Mouse (Mus musculus) layer of hippocampus, postnatal 14 days (tissue): ENCODE data around the gene Slc5a2. TPM values are rescaled to one million over a fixed set of nuclear protein-coding genes. Genes with fewer than 3 reads are reported as not detected.

ENCODE experiments used
- DNase-seq, 2 experiments: peaks; one replicate each; pipeline ENCODE4 v3.0.0; 2021 to 2022; ENCODE audit warnings: low spot score in 2 of 2, mixed read lengths in 1 of 2
- long read RNA-seq, 2 experiments: library from polyadenylated mRNA; stranded (forward); transcript quantifications; one replicate each; pipeline ENCODE4 v2.0.0; 2021
- total RNA-seq, 2 experiments: library from RNA; stranded (reverse); gene quantifications; 2 replicates each; pipeline ENCODE4 v1.2.3; 2021

Slc5a2 gene
- total RNA-seq = not detected
- long read RNA-seq, experiment 1 = 0 reads
- long read RNA-seq, experiment 2 = 0 reads

DNA sequence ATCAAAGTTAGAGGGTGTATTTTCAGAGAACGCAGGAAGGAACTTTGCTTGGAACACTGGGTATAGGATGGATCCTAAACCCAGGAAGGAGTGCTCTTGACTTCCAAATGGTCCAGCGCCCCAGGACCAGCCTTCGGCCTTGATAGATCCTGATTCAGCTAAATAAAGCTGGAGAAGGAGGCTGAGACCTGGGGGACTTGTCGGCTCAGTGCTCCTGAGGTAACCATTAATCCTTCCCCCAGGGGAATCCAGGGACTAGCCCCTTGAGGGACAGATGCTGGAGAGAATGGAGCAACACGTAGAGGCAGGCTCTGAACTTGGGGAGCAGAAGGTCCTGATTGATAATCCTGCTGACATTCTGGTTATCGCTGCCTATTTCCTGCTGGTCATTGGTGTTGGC lies at the start of gene Slc5a2:
Gene Slc5a2, plus strand, starts transcription at position 247 of the 400 bp plus-strand sequence.
- DNase-seq = no peak

DNA sequence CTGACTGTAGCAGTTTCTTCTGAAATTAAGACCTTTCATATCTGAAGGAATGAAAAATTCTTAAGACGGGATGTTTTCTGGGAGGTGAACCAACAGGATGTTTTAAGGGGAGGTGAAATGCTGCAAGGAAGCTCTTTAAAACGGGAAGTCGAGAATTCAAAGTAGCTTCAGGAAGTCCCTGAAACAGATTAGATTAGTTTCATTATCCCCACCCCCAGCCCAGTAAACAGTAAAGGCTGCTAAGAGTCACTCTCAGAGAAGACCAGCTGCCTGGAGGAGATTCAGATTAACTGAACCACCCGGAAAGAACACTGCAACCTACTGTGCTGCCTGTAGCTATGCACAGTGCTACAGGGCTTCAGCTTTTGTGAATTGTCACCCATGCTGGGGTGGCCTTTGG lies 45.5 kb upstream of the Slc5a2 start:
- DNase-seq = no peak

DNA sequence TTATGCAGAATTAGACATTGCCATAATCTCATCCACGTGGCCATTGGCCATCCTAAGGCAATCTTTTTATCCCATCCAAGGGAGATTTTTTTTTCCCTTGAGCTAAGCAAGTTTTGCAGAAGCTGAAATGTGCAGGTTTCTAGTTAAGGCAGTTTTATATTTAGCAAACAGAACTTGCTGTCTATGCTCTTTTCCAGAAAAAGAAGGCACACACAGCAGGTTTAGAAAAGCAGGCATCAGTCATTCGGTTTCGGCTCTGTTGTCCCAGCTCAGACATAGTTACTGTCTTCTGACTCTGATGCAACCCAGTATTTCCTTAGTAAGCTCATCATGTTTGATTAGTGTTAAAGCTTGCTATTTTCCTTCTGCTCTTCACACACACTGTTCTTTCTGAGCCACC lies 44.5 kb upstream of the Slc5a2 start:
- DNase-seq = no peak

DNA sequence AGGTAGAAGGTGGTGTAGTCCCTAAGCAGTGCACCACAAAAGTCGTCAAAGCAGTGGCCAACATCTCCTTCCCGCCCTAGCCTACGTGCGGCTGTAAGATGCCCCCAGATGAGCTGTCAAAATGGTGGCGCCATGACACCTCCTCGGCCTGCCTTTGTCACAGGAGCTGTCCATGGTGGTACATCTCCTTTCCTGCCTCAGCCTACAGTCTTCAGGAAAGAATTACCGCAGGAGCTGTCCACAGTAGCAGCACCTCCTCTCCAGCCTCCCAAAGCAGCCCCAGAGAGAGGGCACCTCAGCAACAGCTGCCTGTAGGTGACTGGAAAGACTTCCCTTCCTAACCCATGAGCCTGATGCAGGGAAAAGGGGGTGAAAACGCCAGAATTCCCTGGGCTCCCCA lies 33.7 kb upstream of the Slc5a2 start:
- no peak for DNase-seq

DNA sequence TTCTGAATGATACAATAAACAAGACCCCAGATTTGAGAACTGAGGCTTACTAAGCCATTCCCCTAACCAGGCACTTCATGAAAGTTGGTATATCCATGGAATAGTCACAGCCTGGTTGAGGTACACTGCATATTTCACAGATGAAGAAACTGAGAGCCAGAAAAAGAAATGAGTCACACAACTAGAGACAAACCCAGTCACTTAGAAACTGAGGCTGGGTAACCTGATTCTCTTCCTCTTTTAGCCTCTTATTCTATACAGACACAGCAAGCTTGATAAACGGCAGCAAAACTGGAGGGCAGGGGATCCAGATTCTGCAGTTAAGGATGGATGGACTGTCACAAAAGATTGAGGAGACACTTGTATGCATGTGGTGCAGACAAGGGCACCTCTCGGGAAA lies 30.7 kb upstream of the Slc5a2 start:
- DNase-seq = no peak

DNA sequence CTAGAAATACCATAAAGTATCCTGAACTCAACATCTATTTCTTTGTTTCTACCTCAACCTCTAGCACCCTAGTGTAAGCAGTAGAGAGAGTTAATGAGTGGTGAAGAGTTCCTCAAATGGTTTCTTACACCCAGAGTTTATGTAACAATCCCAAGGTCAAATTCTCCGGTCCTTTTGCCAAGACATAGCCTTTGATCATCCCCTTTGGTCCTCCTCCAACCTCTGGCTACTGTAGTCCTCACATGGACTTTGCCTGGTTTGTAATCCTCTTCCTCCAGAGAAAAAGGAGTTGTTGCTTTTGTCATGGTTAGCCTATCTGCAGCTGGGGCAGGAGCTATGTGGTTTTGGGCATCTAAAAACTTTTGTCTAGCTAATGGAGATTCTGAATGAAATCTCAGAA lies 30.0 kb upstream of the Slc5a2 start:
- DNase-seq = no peak

DNA sequence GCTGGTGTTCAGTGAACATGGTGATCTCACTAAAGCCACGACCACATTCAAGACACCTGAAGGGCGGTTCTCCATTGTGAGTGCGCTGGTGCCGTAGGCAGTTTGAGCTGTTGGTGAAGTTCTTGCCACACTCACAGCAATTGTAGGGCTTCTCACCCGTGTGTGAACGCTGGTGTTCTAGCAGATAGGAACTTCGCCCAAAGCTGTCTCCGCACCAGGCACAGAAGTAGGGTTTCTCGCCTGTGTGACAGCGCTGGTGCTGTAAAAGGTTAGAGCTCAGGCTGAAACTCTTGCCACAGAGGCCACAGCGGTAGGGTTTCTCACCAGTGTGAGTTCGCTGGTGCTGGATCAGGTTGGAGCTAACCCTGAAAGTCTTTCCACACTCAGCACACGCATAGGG lies 29.0 kb upstream of the Slc5a2 start:
- DNase-seq = no peak

DNA sequence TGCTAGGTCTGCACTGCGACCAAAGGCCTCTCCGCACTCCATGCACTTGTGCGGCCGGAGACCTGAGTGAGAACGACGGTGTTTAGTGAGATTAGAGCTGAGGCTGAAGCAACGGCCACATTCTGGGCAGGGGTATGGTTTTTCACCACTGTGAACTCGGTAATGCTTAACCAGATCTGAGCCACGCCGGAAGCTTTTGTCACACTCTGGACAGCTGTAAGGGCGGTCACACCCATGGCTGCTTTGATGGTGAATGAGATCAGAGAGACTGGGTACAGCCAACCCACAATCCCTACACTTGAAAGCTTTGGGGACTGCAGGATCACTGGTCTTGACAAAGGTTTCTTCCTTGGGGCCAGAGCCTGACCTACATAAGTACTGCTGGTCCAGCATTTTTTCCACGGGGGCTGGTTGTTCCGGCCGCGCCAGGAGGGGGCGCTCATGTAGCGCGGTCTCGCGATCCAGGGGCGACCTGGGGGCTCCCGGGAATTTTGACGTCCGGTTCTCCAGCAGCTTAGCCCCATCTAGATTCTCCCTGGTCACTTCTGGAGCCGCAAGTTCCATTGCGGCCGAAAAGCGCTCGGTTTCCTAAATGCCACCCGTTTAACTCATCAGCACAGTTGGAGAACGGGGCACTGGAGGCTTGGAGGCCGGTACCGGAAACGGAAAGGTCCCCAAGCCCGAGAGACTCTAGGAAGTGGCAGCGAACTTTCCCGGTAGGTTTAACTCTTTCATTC lies 28.4 kb upstream of the Slc5a2 start, which contains the start of gene Armc5:
Gene Armc5, plus strand, starts transcription at position 487 of the 737 bp plus-strand sequence.
- peak; percentile 85 to 87 for DNase-seq

DNA sequence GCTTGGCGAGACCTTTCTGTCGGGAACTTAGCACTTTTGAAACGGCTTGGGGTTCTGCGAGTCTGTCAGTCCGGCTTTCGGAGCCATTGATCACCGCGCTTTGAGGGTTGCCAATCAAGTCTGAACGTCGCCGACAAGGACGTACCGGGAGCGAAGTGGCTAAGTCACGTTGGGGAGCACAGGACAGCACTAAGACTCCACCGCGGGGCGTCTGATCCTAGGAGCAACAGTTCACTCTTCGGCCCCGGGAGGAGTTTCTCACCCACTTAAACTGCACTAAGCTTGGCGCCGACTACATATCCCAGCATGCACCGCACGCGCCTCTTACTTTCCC lies 27.9 kb upstream of the Slc5a2 start:
- DNase-seq = no peak

DNA sequence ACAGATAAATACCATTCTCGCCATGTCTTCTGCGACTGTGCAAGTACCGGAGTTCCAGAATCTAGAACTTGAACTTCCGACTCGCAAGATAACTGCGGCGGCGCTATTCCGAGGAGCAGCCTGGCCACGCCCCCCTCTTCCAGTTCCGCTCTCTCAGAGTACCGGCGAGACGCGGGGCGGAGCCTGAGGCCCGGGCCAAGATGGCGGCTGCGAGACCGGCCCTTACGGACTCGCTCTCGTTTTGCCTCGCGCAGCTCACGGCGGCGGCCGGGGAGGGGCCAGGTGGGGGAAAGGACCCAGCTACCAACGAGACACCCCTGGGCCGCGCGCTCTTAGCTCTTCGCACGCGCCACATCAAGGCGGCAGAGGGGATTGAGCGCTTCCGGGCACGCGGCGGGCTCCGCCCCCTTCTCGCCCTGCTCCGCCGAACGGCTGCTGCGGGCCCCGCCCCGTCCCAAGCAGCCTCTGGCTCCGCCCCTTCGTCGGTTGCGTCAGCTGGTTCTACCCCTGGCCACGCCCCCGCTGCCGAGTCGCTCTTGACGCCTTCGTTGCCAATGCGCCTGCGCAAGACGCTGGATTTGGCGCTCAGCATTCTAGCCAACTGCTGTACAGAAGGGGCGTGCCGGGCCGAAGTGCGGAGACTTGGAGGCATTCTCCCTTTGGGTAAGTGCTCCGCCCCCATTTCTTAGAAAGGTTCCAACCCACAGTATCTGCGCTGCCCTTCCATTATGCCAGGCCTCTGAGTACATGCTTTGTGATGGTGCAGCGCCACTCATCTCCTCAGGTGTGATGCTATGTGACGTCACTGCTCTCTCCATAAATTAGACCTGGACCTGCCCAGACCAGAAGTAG lies 27.3 kb upstream of the Slc5a2 start, which contains the start of gene 9130023H24Rik:
Gene 9130023H24Rik, minus strand, starts transcription at position 105 of the 852 bp plus-strand sequence.
- peak; percentile 99 to 100 for DNase-seq

DNA sequence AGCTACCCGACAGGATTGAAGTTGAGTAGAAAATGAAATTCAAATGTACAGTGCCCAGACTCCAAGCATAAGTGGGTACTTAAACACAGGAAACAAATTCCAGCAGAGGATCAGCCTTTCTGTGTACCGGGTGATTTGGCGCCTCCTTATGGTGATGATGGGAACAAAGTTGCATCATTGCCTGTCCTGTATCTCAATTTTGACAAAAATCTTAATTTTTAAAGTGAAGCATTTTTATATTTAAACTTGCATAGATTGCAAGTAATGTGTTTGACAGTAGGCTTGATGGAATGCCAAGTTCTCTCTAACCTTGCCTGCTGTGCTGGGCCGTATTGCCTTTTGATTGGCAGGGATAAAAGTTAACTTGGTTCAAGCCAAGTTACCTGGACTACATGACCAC lies 26.5 kb upstream of the Slc5a2 start:
- no peak for DNase-seq

DNA sequence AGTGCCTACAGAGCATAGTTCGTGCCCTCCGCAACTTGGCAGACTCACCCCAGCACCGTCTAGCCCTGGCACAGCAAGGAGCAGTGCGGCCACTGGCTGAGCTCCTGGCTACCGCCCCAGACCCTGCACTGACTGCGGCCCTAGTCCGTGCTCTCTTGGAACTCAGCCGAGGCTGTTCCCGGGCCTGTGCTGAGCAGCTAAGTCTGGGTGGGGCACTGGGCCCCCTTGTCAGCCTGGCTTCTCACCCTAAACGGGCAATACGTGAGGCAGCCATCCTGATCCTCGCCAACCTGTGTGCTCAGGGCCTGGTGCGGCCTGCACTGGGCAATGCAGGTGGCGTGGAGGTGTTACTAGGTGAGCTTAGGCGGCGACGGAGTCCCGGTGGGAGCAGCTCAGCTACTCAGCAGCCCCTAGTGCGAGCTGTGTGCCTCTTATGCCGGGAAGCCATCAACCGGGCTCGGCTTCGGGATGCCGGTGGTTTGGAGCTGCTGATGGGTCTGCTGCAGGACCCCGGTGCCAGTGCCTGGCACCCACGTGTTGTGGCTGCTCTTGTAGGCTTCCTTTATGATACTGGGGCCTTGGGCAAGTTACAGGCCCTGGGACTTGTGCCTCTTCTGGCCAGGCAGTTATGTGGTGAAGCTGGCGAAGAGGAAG lies 25.2 kb upstream of the Slc5a2 start:
- no peak for DNase-seq

DNA sequence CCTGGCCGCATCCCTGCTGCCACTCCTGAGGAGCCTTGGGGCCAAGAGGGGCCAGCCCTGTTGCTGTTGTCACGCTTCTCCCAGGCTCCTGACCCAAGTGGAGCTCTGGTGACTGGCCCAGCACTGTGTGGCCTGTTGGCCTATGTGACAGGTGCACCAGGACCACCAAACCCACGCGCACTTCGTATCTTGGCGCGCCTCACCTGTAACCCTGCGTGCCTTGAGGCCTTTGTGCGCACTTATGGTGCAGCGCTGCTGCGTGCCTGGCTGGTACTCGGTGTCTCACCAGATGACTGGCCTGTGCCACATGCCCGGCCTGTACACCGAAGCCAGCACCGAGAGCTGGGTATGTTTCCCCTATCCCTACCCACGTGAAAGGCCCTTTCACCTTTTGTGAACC lies 23.1 kb upstream of the Slc5a2 start:
- no peak for DNase-seq

DNA sequence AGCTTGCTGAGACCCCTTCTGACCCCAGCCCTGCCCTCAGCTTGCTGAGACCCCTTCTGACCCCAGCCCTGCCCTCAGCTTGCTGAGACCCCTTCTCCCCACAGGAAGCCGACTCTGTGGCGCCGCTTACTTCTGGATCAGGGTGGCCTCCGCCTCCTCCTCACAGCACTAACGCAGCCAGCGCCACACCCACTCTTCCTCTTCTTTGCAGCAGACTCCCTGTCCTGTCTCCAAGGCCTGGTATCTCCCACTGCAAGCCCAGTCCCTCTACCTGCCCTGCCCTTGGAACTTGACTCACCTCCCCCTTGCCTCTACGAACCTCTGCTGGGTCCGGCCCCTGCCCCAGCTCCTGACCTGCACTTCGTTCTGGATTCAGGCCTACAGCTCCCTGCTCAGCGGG lies 21.5 kb upstream of the Slc5a2 start:
- DNase-seq = no peak

DNA sequence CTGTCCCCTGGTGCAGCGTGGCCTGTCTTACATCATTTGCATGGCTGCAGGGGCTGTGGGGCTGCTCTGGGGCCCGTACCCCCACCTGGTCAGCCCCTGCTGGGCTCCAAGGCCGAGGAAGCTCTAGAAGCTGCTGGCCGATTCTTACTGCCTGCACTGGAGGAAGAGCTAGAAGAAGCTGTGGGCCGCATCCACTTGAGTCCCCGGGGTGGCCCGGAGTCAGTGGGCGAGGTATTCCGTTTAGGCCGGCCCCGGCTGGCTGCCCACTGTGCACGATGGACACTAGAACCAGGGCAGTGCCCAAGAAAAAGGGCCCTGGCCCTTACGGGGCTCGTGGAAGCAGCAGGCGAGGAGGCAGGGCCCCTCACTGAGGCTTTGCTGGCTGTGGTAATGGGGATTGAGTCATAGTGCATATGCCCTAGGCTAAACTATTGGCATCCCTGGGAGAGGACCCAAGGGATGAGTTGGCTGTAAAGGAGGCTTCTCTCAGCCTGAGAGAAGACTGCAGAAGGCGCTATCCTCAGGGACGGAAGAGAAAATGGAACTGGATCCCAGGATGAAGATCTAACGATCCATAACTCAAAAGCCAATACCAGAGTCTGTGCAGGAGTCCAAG lies 20.9 kb upstream of the Slc5a2 start:
- DNase-seq = no peak

DNA sequence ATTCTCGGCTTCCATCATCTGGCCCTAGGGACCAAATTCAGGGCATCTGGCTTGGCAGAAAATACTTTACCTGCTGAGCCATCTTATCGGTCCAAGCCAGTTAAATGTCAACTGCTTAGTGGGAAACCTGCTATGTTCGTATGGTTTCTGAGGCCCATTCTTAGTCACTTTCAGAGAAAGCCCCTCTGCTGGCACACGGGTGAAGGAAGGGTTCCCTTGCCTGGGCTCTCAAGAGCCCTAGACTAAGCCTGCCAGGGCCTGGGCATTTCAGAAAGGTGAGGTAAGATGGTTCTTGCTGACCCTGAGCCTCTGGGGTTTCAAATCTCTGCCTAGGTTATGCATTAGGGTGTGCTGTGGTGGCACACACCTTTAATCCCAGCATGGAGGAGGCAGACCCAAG lies 19.9 kb upstream of the Slc5a2 start:
- no peak for DNase-seq

DNA sequence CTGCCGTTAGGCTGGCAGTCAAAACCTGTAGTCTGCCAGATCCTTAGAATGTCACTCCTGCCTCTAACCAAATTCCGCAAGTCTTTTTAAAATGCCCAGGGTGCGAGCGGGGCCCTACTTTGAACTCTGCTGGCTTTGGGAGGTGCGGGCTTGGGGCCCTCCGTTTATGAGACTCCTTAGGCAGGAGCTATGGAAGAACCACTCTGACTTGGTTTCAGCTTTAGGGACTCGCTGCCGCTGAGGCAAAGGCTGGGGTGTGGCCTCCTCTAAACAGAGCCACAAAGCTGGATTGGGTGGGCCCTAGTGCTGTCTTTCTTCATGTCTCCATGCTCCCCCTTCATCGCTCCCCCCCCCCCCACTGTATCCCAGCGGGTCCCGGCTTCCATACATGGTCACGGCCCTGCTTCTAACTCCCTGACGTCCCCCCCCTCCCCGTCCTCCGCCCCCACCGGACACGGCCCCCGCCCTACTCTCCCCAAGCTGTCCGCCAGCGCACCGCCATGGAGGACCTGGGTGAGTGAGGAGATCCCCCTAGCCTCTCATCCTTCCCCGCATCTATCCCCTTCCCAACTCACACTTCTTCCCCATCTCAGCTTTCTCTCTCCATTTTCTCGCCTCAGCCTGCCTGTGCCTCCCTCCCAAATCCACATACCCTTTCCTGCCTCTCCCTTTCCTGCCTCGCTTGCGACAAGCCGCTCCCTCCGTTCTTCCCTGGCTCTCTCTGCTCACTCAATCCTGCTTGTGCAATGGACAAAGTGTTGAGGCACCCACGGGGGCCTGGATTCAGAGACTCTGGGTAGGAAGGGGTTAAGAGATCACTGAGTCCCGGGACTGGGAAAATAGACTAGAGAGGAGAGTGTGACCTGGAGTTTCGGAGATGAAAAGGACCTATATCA lies 18.7 kb upstream of the Slc5a2 start, which contains the start of gene Tgfb1i1:
Gene Tgfb1i1, plus strand, starts transcription at position 317 of the 896 bp plus-strand sequence.
- DNase-seq = peak in 1 of 2 experiments; percentile 41

DNA sequence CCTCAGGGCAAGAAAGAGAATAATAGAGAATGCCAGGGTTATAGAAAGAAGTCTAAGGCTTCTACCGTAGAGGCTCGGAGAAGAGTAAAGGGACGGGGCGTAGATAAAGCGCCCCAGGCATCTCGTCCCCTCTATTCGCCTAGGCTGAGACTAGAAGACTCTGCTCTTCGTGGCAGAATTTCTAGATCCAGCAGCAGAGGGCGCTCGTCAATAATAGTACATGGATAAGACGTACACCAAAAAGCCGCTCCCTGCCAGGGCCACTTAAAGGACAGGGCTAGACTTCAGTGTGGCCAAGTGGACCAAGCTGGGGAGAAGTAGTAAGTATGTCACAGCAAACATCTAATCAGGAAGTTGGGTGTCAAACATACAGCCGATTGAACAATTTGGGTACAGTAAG lies 18.0 kb upstream of the Slc5a2 start:
- DNase-seq = peak; percentile 88

DNA sequence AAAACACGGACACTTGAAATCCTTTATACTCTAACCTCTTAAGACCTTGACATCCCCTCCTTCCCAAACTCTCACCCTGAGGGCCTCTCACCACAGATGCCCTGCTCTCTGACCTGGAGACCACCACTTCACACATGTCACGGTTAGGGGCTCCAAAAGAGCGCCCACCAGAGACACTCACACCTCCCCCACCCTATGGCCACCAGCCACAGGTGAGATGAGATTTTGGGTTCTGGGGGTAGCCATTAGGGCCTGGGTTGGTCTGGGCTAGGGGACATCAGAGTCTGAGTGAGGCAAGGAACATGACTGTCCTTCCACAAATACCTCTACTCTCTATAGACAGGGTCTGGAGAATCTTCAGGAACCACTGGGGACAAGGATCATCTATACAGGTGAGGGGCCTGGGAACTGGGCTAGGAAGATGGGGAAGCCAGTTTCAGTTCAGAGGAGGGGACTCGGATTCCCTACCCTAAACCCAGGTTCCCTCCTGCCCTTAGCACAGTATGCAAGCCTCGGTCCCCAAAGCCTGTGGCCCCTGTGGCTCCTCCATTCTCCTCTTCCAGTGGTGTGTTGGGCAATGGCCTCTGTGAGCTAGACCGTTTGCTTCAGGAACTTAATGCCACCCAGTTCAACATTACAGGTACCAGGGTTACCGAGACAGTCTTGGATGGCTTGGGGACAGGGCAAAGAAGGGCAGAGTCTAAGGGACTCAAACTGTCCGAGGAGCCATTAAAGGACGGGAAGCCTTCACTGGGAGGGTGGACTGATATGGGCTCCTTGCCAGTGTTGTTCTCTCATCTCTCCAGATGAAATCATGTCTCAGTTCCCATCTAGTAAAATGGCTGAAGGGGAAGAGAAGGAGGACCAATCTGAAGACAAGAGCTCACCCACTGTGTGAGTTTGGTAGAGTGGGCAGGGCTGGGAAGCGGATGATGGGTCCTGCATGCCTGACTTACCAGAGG lies 17.1 kb upstream of the Slc5a2 start:
- DNase-seq = no peak
